In the genomic region with DNA sequence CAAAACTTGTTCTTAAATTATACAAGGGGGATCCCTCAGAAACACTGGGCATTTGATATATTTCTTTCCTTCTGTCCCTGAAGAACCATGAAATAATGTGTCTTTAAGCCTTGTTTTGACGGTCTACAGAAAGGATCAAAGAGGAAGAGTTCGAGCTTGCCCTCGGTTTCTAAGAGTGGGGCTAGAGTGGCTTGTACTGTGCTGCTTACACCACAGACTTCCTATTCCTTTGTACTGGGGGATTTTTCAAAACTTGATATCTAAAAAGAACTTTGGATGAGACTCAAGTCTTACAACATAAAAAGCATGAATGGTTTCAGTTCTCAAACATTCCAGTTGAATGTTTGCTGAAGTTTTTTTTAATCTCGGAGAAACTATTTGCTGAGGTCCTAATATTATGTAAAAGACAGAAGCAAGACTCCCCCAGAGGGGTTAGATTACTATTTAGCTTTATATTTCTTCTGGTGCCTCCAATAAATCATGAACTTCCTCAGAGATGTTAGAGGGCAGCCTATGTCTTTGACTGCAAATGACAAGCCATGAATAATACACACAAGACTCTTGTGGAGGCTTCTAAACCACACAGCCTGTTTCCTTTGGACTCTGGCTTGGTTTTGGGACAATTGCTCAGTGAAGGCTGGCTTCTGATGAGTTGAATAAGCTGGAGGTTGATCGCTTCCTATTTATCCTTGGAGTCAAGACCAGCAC, we compare ENCODE assay signal across 25 mouse cellular contexts.
DNase-seq lines count a peak whose midpoint lies in the region; ATAC-seq and TF ChIP-seq lines count a peak whose summit lies in the region.
"Had no signal": no experiment of that assay in that cellular context is flagged by ENCODE, and none has a peak within 500 bp of the region (broad histone marks: within the 10 kb centered on the region; RNA-seq: fewer than 3 reads in every experiment).

No protein-coding gene starts in this region.

- no peak overlapping the region; the same call in 1 of the 2 replicates for H3K27ac ChIP-seq in kidney, adult 2 months (ENCODE audit: insufficient read depth, low read depth, low read length)
- H3K27ac ChIP-seq in liver, adult 2 months (replicated peaks; ENCODE audit: insufficient read depth, low read depth, low read length), result no peak overlapping the region
- no peak overlapping the region for H3K27ac ChIP-seq in liver, embryonic 12.5 days
- H3K27ac ChIP-seq: embryonic facial prominence, embryonic 15.5 days; forebrain, embryonic 10.5 days; heart, adult 2 months; hindbrain, embryonic 13.5 days; liver, embryonic 15.5 days; macrophage; midbrain, embryonic 10.5 days; stomach, embryonic 15.5 days had no signal

- ATAC-seq in liver, embryonic 12.5 days, result no peak
- ATAC-seq in granulocyte monocyte progenitor cell, adult 5-6 weeks (replicated peaks; ENCODE audit: poor library complexity, severe bottlenecking), result peak; percentile 65
- ATAC-seq: CD4-positive, CD25-positive, alpha-beta regulatory T cell, adult 4 months; forebrain, postnatal 0 days; midbrain, embryonic 16.5 days had no signal

- no peak overlapping the region for H3K4me2 ChIP-seq in liver, embryonic 12.5 days
- H3K4me2 ChIP-seq: embryonic facial prominence, embryonic 15.5 days; hindbrain, embryonic 13.5 days; liver, embryonic 15.5 days; stomach, embryonic 15.5 days had no signal

- no peak for TF ChIP-seq CTCF in kidney, adult 2 months (conservative IDR thresholded peaks at IDR 0.05; ENCODE audit: insufficient read depth, insufficient read length, low read depth, low read length)
- no peak for TF ChIP-seq CTCF in liver, adult 2 months (IDR thresholded peaks at IDR 0.05; ENCODE audit: low read depth, low read length)

- no peak overlapping the region for H3K4me3 ChIP-seq in kidney, adult 2 months (ENCODE audit: insufficient read depth, low read depth, low read length)
- H3K4me3 ChIP-seq in liver, adult 2 months (ENCODE audit: insufficient read depth, low read depth, low read length), result no peak overlapping the region
- no peak overlapping the region for H3K4me3 ChIP-seq in liver, embryonic 12.5 days
- H3K4me3 ChIP-seq: embryonic facial prominence, embryonic 15.5 days; forebrain, embryonic 10.5 days; heart, adult 2 months; hindbrain, embryonic 13.5 days; liver, embryonic 15.5 days; midbrain, embryonic 10.5 days; myocyte; stomach, embryonic 15.5 days had no signal

- WGBS in kidney, adult 2 months, result 42% methylated on average over 5 of the region's 5 CpGs
- 61% methylated on average over 5 of the region's 5 CpGs for WGBS in liver, adult 2 months
- WGBS in liver, embryonic 12.5 days (ENCODE audit: insufficient replicate concordance), result 57% methylated on average over 5 of the region's 5 CpGs

- no peak overlapping the region for H3K9ac ChIP-seq in liver, adult 2 months (ENCODE audit: low read depth, low read length)
- H3K9ac ChIP-seq in liver, embryonic 12.5 days, result no peak overlapping the region
- H3K9ac ChIP-seq: embryonic facial prominence, embryonic 15.5 days; forebrain, postnatal 0 days; hindbrain, embryonic 13.5 days; liver, embryonic 15.5 days; stomach, embryonic 15.5 days had no signal

- H3K4me1 ChIP-seq in kidney, adult 2 months (ENCODE audit: control insufficient read depth, insufficient read depth, low read length), result no peaks in the 10 kb centered on the region; the same call in 1 of the 2 replicates
- no peaks in the 10 kb centered on the region; the same call in none of the 2 replicates for H3K4me1 ChIP-seq in liver, adult 2 months (ENCODE audit: control insufficient read depth, insufficient read depth, low read length)
- no peaks in the 10 kb centered on the region for H3K4me1 ChIP-seq in liver, embryonic 12.5 days
- H3K4me1 ChIP-seq: embryonic facial prominence, embryonic 15.5 days; hindbrain, embryonic 13.5 days; liver, embryonic 15.5 days; stomach, embryonic 15.5 days had no signal

- no peaks in the 10 kb centered on the region for H3K79me2 ChIP-seq in liver, adult 2 months (ENCODE audit: control insufficient read depth, insufficient read depth, low read length)

- peak; percentile 43 for DNase-seq in kidney, adult 2 months
- DNase-seq in kidney, adult 8-10 months, result no peak
- peak; percentile 18 for DNase-seq in liver, adult 2 months (ENCODE audit: extremely low read depth, low read depth, low spot score)
- DNase-seq in Muller cell, postnatal 12 days (ENCODE audit: inconsistent ontology term), result peak; percentile 37
- DNase-seq in thymus, postnatal 14 days, result no peak
- no peak for DNase-seq in embryo, embryonic 9.5 days (ENCODE audit: extremely low spot score)
- DNase-seq: adrenal gland, adult 8-10 months; cerebellum, adult 11-12 months; cerebellum, postnatal 10 days; forebrain, postnatal 0 days; gastrocnemius, postnatal 14 days; heart, adult 2 months; thymus, postnatal 36 days had no signal

- H3K9me3 ChIP-seq in liver, embryonic 12.5 days (replicated peaks), result no peaks in the 10 kb centered on the region
- H3K9me3 ChIP-seq: embryonic facial prominence, embryonic 15.5 days; forebrain, embryonic 10.5 days; hindbrain, embryonic 13.5 days; liver, embryonic 15.5 days; midbrain, embryonic 10.5 days; stomach, embryonic 15.5 days had no signal

- no peaks in the 10 kb centered on the region for H3K36me3 ChIP-seq in kidney, adult 2 months (ENCODE audit: control insufficient read depth, insufficient read depth, low read length)
- no peaks in the 10 kb centered on the region for H3K36me3 ChIP-seq in liver, adult 2 months (ENCODE audit: control insufficient read depth, insufficient read depth, low read length)
- no peaks in the 10 kb centered on the region for H3K36me3 ChIP-seq in liver, embryonic 12.5 days
- H3K36me3 ChIP-seq: embryonic facial prominence, embryonic 15.5 days; forebrain, embryonic 10.5 days; hindbrain, embryonic 13.5 days; liver, embryonic 15.5 days; midbrain, embryonic 10.5 days; stomach, embryonic 15.5 days had no signal

- TF ChIP-seq POLR2A in kidney, adult 2 months (IDR thresholded peaks at IDR 0.05; ENCODE audit: low read depth, low read length), result no peak
- TF ChIP-seq POLR2A in liver, adult 2 months (IDR thresholded peaks at IDR 0.05; ENCODE audit: extremely low read depth, insufficient read depth, low read length), result no peak

- H3K27me3 ChIP-seq in kidney, adult 2 months (replicated peaks; ENCODE audit: control insufficient read depth, insufficient read depth, low read length), result no peaks in the 10 kb centered on the region
- H3K27me3 ChIP-seq in liver, adult 2 months (ENCODE audit: control insufficient read depth, insufficient read depth, low read length), result no peaks in the 10 kb centered on the region
- H3K27me3 ChIP-seq in liver, embryonic 12.5 days (replicated peaks), result no peaks in the 10 kb centered on the region
- H3K27me3 ChIP-seq: embryonic facial prominence, embryonic 15.5 days; hindbrain, embryonic 13.5 days; liver, embryonic 15.5 days; stomach, embryonic 15.5 days had no signal

Comparison
In these comparisons a context has a peak if more than half of its experiments do, and no peak if none do; other contexts are left out.
1. DNase-seq: peak in kidney, adult 2 months (single experiment), liver, adult 2 months (single experiment) and Muller cell, postnatal 12 days (single experiment); none in kidney, adult 8-10 months (0 of 2), thymus, postnatal 14 days (single experiment) and embryo, embryonic 9.5 days (single experiment).